Mouse (Mus musculus) lung, postnatal 0 days (tissue): Measurements from ENCODE around the gene Ston1. TPM values are rescaled to one million over a fixed set of nuclear protein-coding genes. Genes with fewer than 3 reads are reported as not detected.

Experiments
- ATAC-seq: fragments of 200-750 bp; cut with Nextera tagmentation; 2 replicates; pipeline ENCODE4 v1.8.0; 2017; ENCODE audit warnings: moderate library complexity
- DNase-seq: peaks from one replicate; pipeline ENCODE4 v3.0.0-alpha.2; 2016; ENCODE audit warnings: low spot score
- H3K27ac ChIP-seq: fragments of 300-500 bp; sonication (generic); 2 replicates; pipeline ENCODE4 v1.5.1; 2014; ENCODE audit warnings: antibody characterized with exemption, mild to moderate bottlenecking, low read length, mixed read lengths
- H3K27me3 ChIP-seq: fragments of 300-500 bp; sonication (generic); replicated peaks from 2 replicates; pipeline ENCODE4 v1.6.1; 2014; ENCODE audit warnings: low read length, mixed read lengths; ENCODE audit not compliant: insufficient read depth
- H3K36me3 ChIP-seq: fragments of 300-500 bp; sonication (generic); 2 replicates; pipeline ENCODE4 v1.6.1; 2014; ENCODE audit warnings: low read length, mixed read lengths; ENCODE audit not compliant: insufficient read depth
- H3K4me1 ChIP-seq: fragments of 300-500 bp; sonication (generic); 2 replicates; pipeline ENCODE4 v1.6.1; 2014; ENCODE audit warnings: antibody characterized with exemption, low read depth, low read length, mixed read lengths; ENCODE audit not compliant: insufficient read depth
- H3K4me2 ChIP-seq: fragments of 300-500 bp; sonication (generic); replicated peaks from 2 replicates; pipeline ENCODE4 v1.6.1; 2014; ENCODE audit warnings: low read depth, mild to moderate bottlenecking, low read length, moderate library complexity, mixed read lengths
- H3K4me3 ChIP-seq: fragments of 300-500 bp; sonication (generic); 2 replicates; pipeline ENCODE4 v1.5.1; 2014; ENCODE audit warnings: low read depth, low read length
- H3K9ac ChIP-seq: fragments of 300-500 bp; sonication (generic); replicated peaks from 2 replicates; pipeline ENCODE4 v1.6.1; 2014; ENCODE audit warnings: low read depth, mild to moderate bottlenecking
- H3K9me3 ChIP-seq: fragments of 300-500 bp; sonication (generic); 2 replicates; pipeline ENCODE4 v1.6.1; 2016; ENCODE audit warnings: low read length, mixed read lengths
- CTCF ChIP-seq: IDR thresholded peaks from 2 replicates; pipeline ENCODE4 v1.5.1; 2016; ENCODE audit warnings: antibody characterized with exemption, mild to moderate bottlenecking
- EP300 ChIP-seq: IDR thresholded peaks from 2 replicates; pipeline ENCODE4 v1.6.1; 2016; ENCODE audit warnings: antibody characterized with exemption, mild to moderate bottlenecking, control low read depth
- WGBS: fragments of 180-500 bp; shearing (Covaris S2); extraction: QIAGEN DNeasy Blood & Tissue Kit; methylation state at CpG from one replicate; pipeline ENCODE4 v1.1.7; 2014; 5-methylcytosine and 5-hydroxymethylcytosine counted together
- polyA plus RNA-seq: library from polyadenylated mRNA; unstranded; fragments of >200 nt; fragmentation: Nextera tagmentation; extraction: Ambion mirVana; gene quantifications from 2 replicates; pipeline ENCODE4 v1.2.1, GENCODE M21; 2015

The Ston1 gene
- polyA plus RNA-seq, 1 experiment from 2014 or later, result 6.9 TPM

DNA sequence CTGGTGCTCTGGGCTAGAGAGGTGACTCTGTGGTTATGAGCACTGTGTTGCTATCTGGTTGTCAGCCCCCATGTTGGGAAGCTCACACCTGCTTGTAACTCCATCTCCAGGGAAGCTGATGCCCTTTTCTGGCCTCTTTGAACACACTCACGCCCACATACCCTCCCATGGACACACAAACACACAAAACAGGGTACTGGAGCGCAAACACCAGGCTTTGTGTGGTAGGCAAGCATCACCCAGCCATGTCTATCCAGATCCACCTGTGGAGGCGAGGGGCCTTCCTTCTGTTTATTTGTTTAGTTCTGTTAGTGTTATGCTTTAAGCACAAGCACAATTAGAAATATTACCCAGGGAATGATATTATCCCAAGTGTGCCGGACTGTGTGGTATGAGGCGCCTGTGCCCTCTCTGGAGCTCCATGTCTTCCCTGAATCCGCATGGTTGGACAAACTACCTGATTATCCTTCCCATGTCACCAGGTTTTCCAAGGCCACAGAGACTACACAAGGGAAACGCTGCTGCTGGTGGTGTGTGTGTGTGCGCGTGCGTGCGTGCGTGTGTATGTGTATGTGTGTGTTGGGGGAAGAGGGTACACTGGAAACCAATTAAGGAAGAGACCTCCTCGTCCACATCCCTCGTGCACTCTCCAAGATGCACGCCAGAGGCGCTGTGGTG is 801 bp upstream of the Ston1 start:
- TF ChIP-seq CTCF, result peak; percentile 92
- no peak for TF ChIP-seq EP300
- no peak for ATAC-seq

GRCm38 (mm10) chr17:88598056-88598420 is 554 bp downstream of the Ston1 start:
- no peaks in the 10 kb centered on the region for H3K36me3 ChIP-seq
- H3K27me3 ChIP-seq, result no peaks in the 10 kb centered on the region
- H3K4me2 ChIP-seq, result peak overlapping the region; percentile 81
- DNase-seq (peak; percentile 26), ATAC-seq (no peak)
- H3K27ac ChIP-seq, result peak overlapping the region; percentile 90
- peak overlapping the region; percentile 67 for H3K9ac ChIP-seq
- WGBS, result 9% methylated on average over 5 of the region's 5 CpGs
- H3K4me3 ChIP-seq, result peak overlapping the region; percentile 69
- peaks cover 11% of the 10 kb centered on the region; the same call in 1 of the 2 replicates for H3K4me1 ChIP-seq
- no peaks in the 10 kb centered on the region for H3K9me3 ChIP-seq
- no peak for TF ChIP-seq CTCF

More for the DNA sequence above, 801 bp upstream of the Ston1 start:
- DNase-seq, result peak; percentile 93
- WGBS, result 30% methylated on average over 16 of the region's 16 CpGs
- Histone ChIP-seq H3K9me3 (no peaks in the 10 kb centered on the region), H3K4me1 (peaks cover 11% of the 10 kb centered on the region; the same call in 1 of the 2 replicates), H3K27ac (peak overlapping the region; percentile 90), H3K4me3 (peak overlapping the region; percentile 69), H3K36me3 (no peaks in the 10 kb centered on the region), H3K9ac (no peak overlapping the region), H3K27me3 (no peaks in the 10 kb centered on the region), H3K4me2 (peak overlapping the region; percentile 81)

DNA sequence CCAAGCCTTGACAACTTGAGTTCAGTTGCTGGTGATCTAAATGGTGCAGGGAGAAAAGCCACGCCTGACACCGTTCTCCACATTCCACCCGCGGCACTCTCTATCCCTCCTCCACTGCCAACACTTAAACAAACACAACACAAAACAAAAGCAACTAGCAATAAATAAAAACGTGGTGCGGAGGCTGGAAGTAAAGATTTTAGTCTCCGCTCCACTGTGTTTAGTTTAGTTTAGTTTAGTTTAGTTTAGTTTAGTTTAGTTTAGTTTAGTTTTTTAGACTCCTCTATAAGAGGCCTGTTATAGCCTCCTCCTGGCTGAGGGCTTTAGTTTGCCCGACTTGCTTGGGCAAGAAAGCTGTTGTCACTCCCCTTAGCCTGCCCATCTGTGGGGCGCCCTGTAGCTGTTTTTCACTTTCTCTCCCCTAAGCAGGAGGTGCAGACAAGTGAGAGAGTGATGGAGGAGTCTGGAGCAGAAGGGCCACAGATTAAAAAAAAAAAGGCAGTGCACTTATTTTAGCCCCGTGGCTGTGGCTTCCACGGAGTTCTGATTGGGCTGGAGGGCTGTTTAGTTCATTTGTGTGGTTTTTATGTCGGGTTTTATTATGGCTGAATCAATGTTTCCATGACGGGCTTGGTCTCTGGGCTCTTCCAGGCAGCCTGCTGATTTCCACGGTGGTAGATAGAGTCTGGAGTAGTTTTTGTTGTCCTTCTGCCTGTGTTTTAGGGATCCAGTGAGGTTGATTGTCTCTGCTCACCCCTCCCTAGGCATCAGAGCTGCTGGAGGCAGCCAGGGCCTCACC is 1.3 kb downstream of the Ston1 start:
- peak overlapping the region; percentile 90 for H3K27ac ChIP-seq
- H3K9me3 ChIP-seq, result no peaks in the 10 kb centered on the region
- H3K4me2 ChIP-seq, result peak overlapping the region; percentile 81
- H3K36me3 ChIP-seq, result no peaks in the 10 kb centered on the region
- H3K4me1 ChIP-seq, result peaks cover 11% of the 10 kb centered on the region; the same call in 1 of the 2 replicates
- 16% methylated on average over 14 of the region's 14 CpGs for WGBS
- TF ChIP-seq EP300 (no peak), CTCF (peak; percentile 34)
- no peaks in the 10 kb centered on the region for H3K27me3 ChIP-seq
- DNase-seq (peak; percentile 52), ATAC-seq (no peak)
- H3K4me3 ChIP-seq, result peak overlapping the region; percentile 69
- no peak overlapping the region; the same call in 1 of the 2 replicates for H3K9ac ChIP-seq

DNA sequence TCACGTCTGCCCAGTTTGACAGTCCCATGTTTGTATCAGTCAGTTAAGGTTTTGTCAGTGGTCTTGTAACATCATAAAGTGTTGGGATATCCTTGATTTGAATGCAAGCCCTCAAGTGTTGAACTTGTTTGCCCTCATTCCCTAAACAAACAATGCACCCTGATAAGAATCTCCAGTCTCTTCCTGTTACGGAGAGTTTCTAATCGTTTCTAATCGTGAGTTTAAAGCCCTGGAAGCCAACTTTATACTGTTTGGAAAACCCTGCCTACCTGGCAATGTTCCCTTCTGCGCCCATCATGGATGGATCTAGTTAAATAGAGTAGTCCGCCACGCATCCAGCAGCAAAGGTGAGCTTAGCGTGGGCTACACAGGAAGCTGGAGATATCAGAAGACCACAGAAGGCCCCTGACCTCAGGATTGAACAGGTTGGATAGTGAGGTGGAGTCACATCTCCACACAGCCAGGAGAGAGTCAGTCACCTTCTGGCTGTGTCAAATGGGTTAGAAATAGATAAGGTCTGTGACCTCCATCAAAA is 3.1 kb downstream of the Ston1 start:
- H3K27me3 ChIP-seq, result no peaks in the 10 kb centered on the region
- H3K4me3 ChIP-seq, result no peak overlapping the region
- DNase-seq, result peak; percentile 22
- H3K9ac ChIP-seq, result no peak overlapping the region
- H3K4me2 ChIP-seq, result no peak overlapping the region
- no peak for ATAC-seq
- TF ChIP-seq EP300 (peak; percentile 37), CTCF (no peak)
- peaks cover 11% of the 10 kb centered on the region; the same call in 1 of the 2 replicates for H3K4me1 ChIP-seq
- no peaks in the 10 kb centered on the region for H3K9me3 ChIP-seq
- WGBS, result 44% methylated on average over 8 of the region's 8 CpGs
- H3K36me3 ChIP-seq, result no peaks in the 10 kb centered on the region
- no peak overlapping the region for H3K27ac ChIP-seq

- Histone ChIP-seq H3K36me3 (no peaks in the 10 kb centered on the region), H3K4me1 (peaks cover 8% of the 10 kb centered on the region; the same call in 1 of the 2 replicates), H3K4me2 (no peak overlapping the region), H3K27ac (no peak overlapping the region), H3K4me3 (no peak overlapping the region), H3K9me3 (no peaks in the 10 kb centered on the region), H3K9ac (no peak overlapping the region), H3K27me3 (no peaks in the 10 kb centered on the region)
- DNase-seq, result no peak
- ATAC-seq, result no peak
- 86% methylated on average over 11 of the region's 11 CpGs for WGBS
- TF ChIP-seq EP300, result no peak
These were observed 6.5 kb downstream of the Ston1 start for GRCm38 (mm10) chr17:88603943-88604342.

GRCm38 (mm10) chr17:88606056-88606455 is 8.6 kb downstream of the Ston1 start:
- Histone ChIP-seq H3K4me1 (no peaks in the 10 kb centered on the region; the same call in 1 of the 2 replicates), H3K4me2 (no peak overlapping the region), H3K9ac (no peak overlapping the region), H3K27ac (no peak overlapping the region), H3K27me3 (no peaks in the 10 kb centered on the region), H3K9me3 (no peaks in the 10 kb centered on the region), H3K4me3 (no peak overlapping the region), H3K36me3 (no peaks in the 10 kb centered on the region)
- DNase-seq, result no peak
- TF ChIP-seq EP300, result no peak
- no peak for TF ChIP-seq CTCF
- WGBS, result 80% methylated on average over 2 of the region's 2 CpGs
- no peak for ATAC-seq
